Comparison of ENCODE assay signal across 8 mouse cellular contexts in the genomic region with DNA sequence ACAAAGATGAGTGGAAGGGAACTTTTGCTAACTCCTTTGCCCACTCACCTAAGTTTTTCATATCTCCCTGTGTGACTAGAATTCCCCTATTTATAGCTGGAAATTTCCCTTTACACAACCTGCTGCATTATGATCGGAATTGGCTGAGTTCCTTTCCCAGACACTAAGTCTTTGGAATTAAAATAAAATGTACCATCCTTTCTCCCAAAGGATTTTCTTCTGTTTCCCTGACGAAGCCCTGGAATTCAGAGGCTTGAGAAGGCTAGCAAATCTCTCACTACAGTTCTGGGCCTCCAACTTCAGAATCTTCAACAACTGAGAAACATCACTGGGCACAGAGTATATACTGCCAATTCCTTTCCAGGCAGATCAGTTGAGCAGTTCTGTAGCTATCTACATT. TPM values are rescaled to one million over a fixed set of nuclear protein-coding genes. Genes with fewer than 3 reads are reported as not detected.
DNase-seq lines count a peak whose midpoint lies in the region; ATAC-seq lines count a peak whose summit lies in the region.
"Had no signal": no experiment of that assay in that cellular context is flagged by ENCODE, and none has a peak within 500 bp of the region (broad histone marks: within the 10 kb centered on the region; RNA-seq: fewer than 3 reads in every experiment).

No protein-coding gene starts in this region.

- no peaks in the 10 kb centered on the region for H3K27me3 ChIP-seq in lung, embryonic 16.5 days (ENCODE audit: control insufficient read depth, insufficient read depth, low read depth, low read length)
- no peaks in the 10 kb centered on the region for H3K27me3 ChIP-seq in forebrain, embryonic 10.5 days (ENCODE audit: poor library complexity, severe bottlenecking)
- no peaks in the 10 kb centered on the region for H3K27me3 ChIP-seq in limb, embryonic 12.5 days
- no peaks in the 10 kb centered on the region for H3K27me3 ChIP-seq in stomach, embryonic 16.5 days (ENCODE audit: control insufficient read depth, insufficient read depth, low read length)

- no peaks in the 10 kb centered on the region for H3K9me3 ChIP-seq in lung, embryonic 16.5 days (ENCODE audit: control insufficient read depth, low read length)
- no peaks in the 10 kb centered on the region for H3K9me3 ChIP-seq in forebrain, embryonic 10.5 days
- H3K9me3 ChIP-seq in limb, embryonic 12.5 days = no peaks in the 10 kb centered on the region
- no peaks in the 10 kb centered on the region for H3K9me3 ChIP-seq in stomach, embryonic 16.5 days (replicated peaks; ENCODE audit: control insufficient read depth, low read length)

- WGBS in lung, embryonic 16.5 days = 21% methylated on average over 2 of the region's 2 CpGs
- 60% methylated on average over 2 of the region's 2 CpGs for WGBS in forebrain, embryonic 10.5 days
- WGBS in limb, embryonic 12.5 days = 55% methylated on average over 2 of the region's 2 CpGs
- 39% methylated on average over 2 of the region's 2 CpGs for WGBS in stomach, embryonic 16.5 days

- H3K4me1 ChIP-seq in lung, embryonic 16.5 days (replicated peaks; ENCODE audit: control insufficient read depth, insufficient read depth, low read length) = peaks cover 25% of the 10 kb centered on the region
- peaks cover 44% of the 10 kb centered on the region for H3K4me1 ChIP-seq in forebrain, embryonic 10.5 days
- peaks cover 37% of the 10 kb centered on the region for H3K4me1 ChIP-seq in limb, embryonic 12.5 days (replicated peaks)
- peaks cover 21% of the 10 kb centered on the region for H3K4me1 ChIP-seq in stomach, embryonic 16.5 days (ENCODE audit: control insufficient read depth, insufficient read depth, low read length)

- intact Hi-C loops in left cerebral cortex, postnatal 10 days (cut with DNase I) = no loop called here

- H3K4me2 ChIP-seq in lung, embryonic 16.5 days (ENCODE audit: low read depth, low read length) = peak overlapping the region; percentile 89
- H3K4me2 ChIP-seq in limb, embryonic 12.5 days = peak overlapping the region; percentile 63
- H3K4me2 ChIP-seq in stomach, embryonic 16.5 days (ENCODE audit: low read depth, low read length) = peak overlapping the region; percentile 66

- no peaks in the 10 kb centered on the region for H3K36me3 ChIP-seq in lung, embryonic 16.5 days (ENCODE audit: control insufficient read depth, insufficient read depth, low read length)
- H3K36me3 ChIP-seq in forebrain, embryonic 10.5 days (replicated peaks) = 0 out of 2 replicates have a peak, but pooled peaks cover 2% of the 10 kb centered on the region
- no peaks in the 10 kb centered on the region for H3K36me3 ChIP-seq in limb, embryonic 12.5 days
- H3K36me3 ChIP-seq in stomach, embryonic 16.5 days (ENCODE audit: control insufficient read depth, insufficient read depth, low read length) = no peaks in the 10 kb centered on the region

- DNase-seq in lung, postnatal 10 days = no peak
- no peak for DNase-seq in forebrain, embryonic 10.5 days (ENCODE audit: extremely low spot score, low spot score)
- DNase-seq in left cerebral cortex, postnatal 10 days (ENCODE audit: extremely low spot score in 1 of 2, low spot score in 2 of 2) = no peak
- DNase-seq in cerebellum, postnatal 4 days (ENCODE audit: low spot score in 2 of 2) = no peak
- DNase-seq: adrenal gland, adult 2 months had no signal

- ATAC-seq in lung, embryonic 16.5 days (ENCODE audit: low read depth) = no peak
- ATAC-seq in limb, embryonic 12.5 days (ENCODE audit: insufficient number of reproducible peaks, insufficient read depth, low FRiP score, low TSS enrichment, low read depth) = no peak
- ATAC-seq in stomach, embryonic 16.5 days (ENCODE audit: insufficient read depth, low FRiP score) = no peak

- peak overlapping the region; percentile 50 for H3K27ac ChIP-seq in lung, embryonic 16.5 days (ENCODE audit: low read length)
- H3K27ac ChIP-seq in forebrain, embryonic 10.5 days = peak overlapping the region; percentile 97
- no peak overlapping the region for H3K27ac ChIP-seq in limb, embryonic 12.5 days
- no peak overlapping the region for H3K27ac ChIP-seq in stomach, embryonic 16.5 days (ENCODE audit: low read length)

- H3K4me3 ChIP-seq in lung, embryonic 16.5 days (ENCODE audit: low read length) = peak overlapping the region; percentile 92
- H3K4me3 ChIP-seq in forebrain, embryonic 10.5 days = peak overlapping the region; percentile 85
- H3K4me3 ChIP-seq in limb, embryonic 12.5 days (replicated peaks) = peak overlapping the region; percentile 89
- peak overlapping the region; percentile 87 for H3K4me3 ChIP-seq in stomach, embryonic 16.5 days (replicated peaks; ENCODE audit: low read length)

- peak overlapping the region; percentile 97 for H3K9ac ChIP-seq in lung, embryonic 16.5 days (ENCODE audit: low read length)
- H3K9ac ChIP-seq in limb, embryonic 12.5 days (replicated peaks) = peak overlapping the region; percentile 92
- H3K9ac ChIP-seq in stomach, embryonic 16.5 days (ENCODE audit: low read length) = peak overlapping the region; percentile 95

RNA-seq across cellular contexts. Expression of a gene that starts 1.2 kb away (rescaled TPM):
- polyA plus RNA-seq in lung, embryonic 16.5 days (2015; fragmentation: Nextera tagmentation; extraction: Ambion mirVana) = 18.1 and 19.1 TPM in 2 replicates
- 18.2 and 18.7 TPM in 2 replicates for polyA plus RNA-seq in forebrain, embryonic 10.5 days (2016; fragmentation: Nextera tagmentation; extraction: Ambion mirVana)
- polyA plus RNA-seq in limb, embryonic 12.5 days (2016; fragmentation: Nextera tagmentation; extraction: Ambion mirVana) = 25.6 and 27.1 TPM in 2 replicates
- polyA plus RNA-seq in stomach, embryonic 16.5 days (2015; fragmentation: Nextera tagmentation; extraction: Ambion mirVana) = 16.3 and 17.6 TPM in 2 replicates
- 100 to 1,000 TPM; 156 to 162 TPM for total RNA-seq in left cerebral cortex, postnatal 10 days (2021)

Comparison
In these comparisons a context has a peak if more than half of its experiments do, and no peak if none do; other contexts are left out.
1. H3K27ac ChIP-seq: peak in lung, embryonic 16.5 days (single experiment) and forebrain, embryonic 10.5 days (single experiment); none in limb, embryonic 12.5 days (single experiment) and stomach, embryonic 16.5 days (single experiment).
2. Peak in every context shown above with its lines, with median percentiles within 50 percentile points of each other: H3K4me2 ChIP-seq, H3K4me3 ChIP-seq and H3K9ac ChIP-seq.